Mouse (Mus musculus) heart, postnatal 10 days (tissue): ENCODE measurements around the gene F13b. TPM values are rescaled to one million over a fixed set of nuclear protein-coding genes. Genes with fewer than 3 reads are reported as not detected.

Source experiments
- DNase-seq, 2 experiments: peaks; one replicate each; pipeline ENCODE4 v3.0.0; 2021
- intact Hi-C: fragments of 180-260 bp; cut with DNase I; formaldehyde crosslinking; loops from one replicate; pipeline ENCODE4 v1.15.1; 2025
- total RNA-seq, 2 experiments: library from RNA; stranded (reverse); gene quantifications; 2 replicates each; pipeline ENCODE4 v1.2.3; 2021

Gene F13b
- not detected for total RNA-seq

GRCm38 (mm10) chr1:139501258-139501752 is at the start of gene F13b:
TSS of gene F13b (plus strand) at chr1:139501702.
- intact Hi-C loops = no loop called here

GRCm38 (mm10) chr1:139454340-139455225 is 46.9 kb upstream of the F13b start, which contains the start of gene Aspm:
TSS of gene Aspm (plus strand) at chr1:139454772.
- peak; percentile 94 to 95 for DNase-seq
- intact Hi-C loops = no loop called here

More at GRCm38 (mm10) chr1:139501258-139501752, at the start of gene F13b:
- no peak for DNase-seq

- intact Hi-C loops = no loop called here
- DNase-seq = no peak
Measured at GRCm38 (mm10) chr1:139455226-139455869, 46.2 kb upstream of the F13b start.

GRCm38 (mm10) chr1:139460807-139461206 is 40.7 kb upstream of the F13b start:
- intact Hi-C loops = no loop called here
- no peak for DNase-seq

DNA sequence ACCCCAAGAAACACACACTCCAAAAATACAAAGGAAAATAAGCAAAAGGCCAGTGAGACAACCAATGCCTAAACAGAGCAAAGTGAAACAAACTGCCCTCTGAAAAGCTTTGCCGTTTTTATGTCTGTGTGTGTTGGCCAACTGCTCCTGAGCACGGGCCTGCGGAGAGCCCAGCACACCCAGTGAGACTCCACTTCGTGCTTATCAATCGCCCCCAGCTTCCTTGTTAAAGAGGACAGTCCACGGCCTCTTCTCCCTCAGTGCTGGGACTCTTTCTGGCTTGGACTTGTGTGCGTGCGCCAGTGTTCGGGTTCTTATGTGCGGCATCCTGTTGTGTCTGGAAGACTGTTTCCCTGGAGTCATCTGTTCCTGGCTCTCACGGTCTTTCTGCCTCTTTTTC is 35.6 kb upstream of the F13b start:
- no peak for DNase-seq
- intact Hi-C loops = no loop called here

DNA sequence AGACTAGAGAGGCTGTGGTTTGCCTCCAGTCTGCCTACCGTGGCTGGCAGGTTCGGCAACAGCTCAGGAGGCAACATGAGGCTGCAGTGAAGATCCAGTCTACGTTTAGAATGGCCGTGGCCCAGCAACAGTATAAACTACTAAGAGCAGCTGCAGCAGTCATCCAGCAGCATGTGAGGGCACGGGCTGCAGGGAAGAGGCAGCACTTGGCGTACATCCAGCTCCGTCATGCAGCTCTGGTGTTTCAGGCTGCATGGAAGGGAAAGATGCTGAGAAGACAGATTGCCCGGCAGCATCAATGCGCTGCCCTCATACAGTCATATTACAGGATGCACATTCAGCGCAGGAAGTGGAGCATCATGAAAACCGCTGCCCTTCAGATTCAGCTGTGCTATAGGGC is 22.6 kb upstream of the F13b start:
- intact Hi-C loops = no loop called here
- DNase-seq = no peak

- intact Hi-C loops = no loop called here
- no peak for DNase-seq
Measured at GRCm38 (mm10) chr1:139480246-139480645, 21.3 kb upstream of the F13b start.

DNA sequence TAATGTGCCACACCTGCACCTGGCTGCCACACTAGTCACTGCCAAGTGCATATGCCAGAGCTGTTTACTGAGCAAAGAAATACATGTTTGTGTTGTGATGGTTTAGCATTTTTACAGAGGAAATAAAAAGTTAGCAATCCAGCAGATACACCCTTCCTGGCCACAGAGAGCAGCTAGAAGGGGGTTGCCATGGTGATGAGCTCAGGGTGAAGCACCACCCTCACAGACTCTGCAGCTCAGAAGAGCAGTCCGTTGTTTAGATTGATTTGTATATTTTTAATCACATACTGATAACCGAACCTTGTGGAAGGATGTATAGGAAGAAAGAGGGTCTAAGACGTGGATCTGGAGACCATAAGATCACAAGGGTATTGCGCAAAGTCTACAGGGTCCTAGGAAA is 20.4 kb upstream of the F13b start:
- intact Hi-C loops = no loop called here
- DNase-seq = peak in 1 of 2 experiments; percentile 18

DNA sequence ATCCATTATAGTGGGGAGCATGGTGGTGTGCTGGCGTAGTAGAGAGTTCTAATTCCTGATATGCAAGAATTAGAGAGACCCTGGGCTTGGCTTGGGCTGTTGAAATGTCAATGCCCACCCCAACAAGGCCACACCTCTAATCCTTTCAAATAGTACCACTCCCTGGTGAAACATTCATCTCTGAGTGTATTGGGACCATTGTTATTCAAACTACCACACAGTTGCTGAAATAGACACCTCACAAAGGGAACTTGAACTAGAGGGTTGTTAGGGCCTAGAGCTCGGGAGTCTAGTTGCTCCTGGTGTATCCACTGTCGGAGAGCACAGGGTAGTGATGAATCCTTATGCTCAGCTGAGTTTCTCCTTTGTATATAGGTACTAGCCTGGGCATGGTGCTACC is 6.9 kb upstream of the F13b start:
- intact Hi-C loops = no loop called here
- DNase-seq = no peak

- intact Hi-C loops = no loop called here
- no peak for DNase-seq
Measured at GRCm38 (mm10) chr1:139495408-139495807, 6.1 kb upstream of the F13b start.

- intact Hi-C loops = no loop called here
- no peak for DNase-seq
Measured at GRCm38 (mm10) chr1:139496212-139496611, 5.3 kb upstream of the F13b start.

DNA sequence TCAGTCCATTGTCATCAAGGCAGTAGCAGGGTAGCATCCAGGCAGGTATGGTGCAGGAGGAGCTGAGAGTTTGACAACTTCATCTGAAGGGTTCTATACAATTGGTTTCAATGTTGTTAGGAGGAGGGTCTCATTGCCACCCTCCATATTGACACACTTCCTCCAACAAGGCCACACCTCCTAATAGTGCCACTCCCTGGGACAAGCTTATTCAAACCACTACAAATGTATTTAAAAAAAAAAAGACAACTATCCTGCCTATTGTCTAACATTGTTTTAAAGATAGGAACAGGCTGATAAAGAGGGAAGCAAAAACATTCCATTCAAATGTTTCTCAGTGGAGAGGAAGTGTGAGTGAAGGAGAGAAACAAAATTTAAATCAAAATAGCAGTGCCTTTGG is 1.8 kb upstream of the F13b start:
- intact Hi-C loops = no loop called here
- no peak for DNase-seq

DNA sequence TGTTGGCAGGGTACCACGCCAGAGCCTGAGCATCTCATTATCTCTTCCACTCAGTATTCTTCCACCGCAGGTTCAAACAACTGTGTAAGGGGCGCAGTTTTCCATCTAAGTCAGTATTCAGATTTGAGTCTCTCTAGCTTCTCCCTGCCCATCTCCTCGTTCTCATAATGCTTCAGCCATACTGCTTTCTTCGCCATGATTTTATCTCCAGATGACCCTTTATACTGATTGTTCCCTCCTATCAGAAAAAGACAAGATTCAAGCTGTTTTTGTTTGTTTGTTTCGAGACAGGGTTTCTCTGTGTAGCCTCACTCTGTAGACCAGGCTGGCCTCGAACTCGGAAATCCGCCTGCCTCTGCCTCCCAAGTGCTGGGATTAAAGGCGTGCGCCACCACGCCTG is 13.1 kb downstream of the F13b start:
- DNase-seq = no peak
- intact Hi-C loops = no loop called here

DNA sequence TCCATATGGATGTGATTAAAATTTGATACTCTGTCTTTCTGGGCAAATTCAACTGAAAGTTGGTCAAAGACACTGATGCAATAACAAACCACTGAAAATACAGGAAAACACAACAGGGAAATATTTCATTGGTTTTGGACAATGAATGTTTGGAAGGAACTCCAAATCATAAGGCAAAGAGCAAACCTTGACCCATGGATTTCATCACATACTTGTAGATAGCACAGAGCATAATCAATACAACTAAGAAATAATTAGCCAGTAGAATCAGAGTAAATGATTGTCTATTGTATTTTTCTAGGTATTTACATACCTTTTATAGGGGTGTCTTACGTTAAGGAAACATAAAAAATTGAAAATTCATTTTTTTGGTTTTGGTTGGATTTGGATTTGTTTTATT is 47.0 kb downstream of the F13b start:
- no peak for DNase-seq
- intact Hi-C loops = no loop called here

- intact Hi-C loops = no loop called here
Measured at GRCm38 (mm10) chr1:139551311-139551710, 49.8 kb downstream of the F13b start.

GRCm38 (mm10) chr1:139560024-139560423 is 58.5 kb downstream of the F13b start, which contains the start of gene Cfhr1:
TSS of gene Cfhr1 (minus strand) at chr1:139560272.
- intact Hi-C loops = no loop called here
- DNase-seq = no peak

More at GRCm38 (mm10) chr1:139551311-139551710, 49.8 kb downstream of the F13b start:
- DNase-seq = no peak

Other genes starting within 250 kb of the F13b start
- gene Crb1, start 124.6 kb upstream of the F13b start, total RNA-seq = under 1 TPM; 0.10 to 0.43 TPM
- gene Zbtb41, start 79.4 kb upstream of the F13b start, total RNA-seq = 10 to 100 TPM; 23.9 to 27.4 TPM
- 10 to 100 TPM; 10.3 to 10.4 TPM for gene Aspm, start 46.9 kb upstream of the F13b start, total RNA-seq
- not detected for gene Cfhr1, start 58.6 kb downstream of the F13b start, total RNA-seq